Mouse (Mus musculus) erythroblast, embryonic 14.5 days (primary cell): ENCODE measurements around the gene Slc43a1.

Source experiments
- GATA1 ChIP-seq: IDR thresholded peaks from 2 replicates; pipeline ENCODE4 v1.6.1; 2012; ENCODE audit warnings: low read length, inconsistent platforms, mixed read lengths
- TAL1 ChIP-seq: IDR thresholded peaks from 3 replicates; pipeline ENCODE4 v1.6.1; 2012; ENCODE audit warnings: low read length, inconsistent platforms, mixed read lengths

- TF ChIP-seq GATA1 (no peak), TAL1 (no peak)
These were observed 645 bp upstream of the Slc43a1 start for GRCm38 (mm10) chr2:84837817-84838592.
